Mouse (Mus musculus) heart, embryonic 10.5 days (tissue): ENCODE results near the gene Nabp1. TPM values are rescaled to one million over a fixed set of nuclear protein-coding genes. Genes with fewer than 3 reads are reported as not detected.

Source experiments
- DNase-seq: peaks from one replicate; pipeline ENCODE4 v3.0.0-alpha.2; 2017; ENCODE audit warnings: low spot score
- H3K27ac ChIP-seq: fragments of 300-500 bp; sonication (generic); 2 replicates; pipeline ENCODE4 v1.5.1; 2016; ENCODE audit warnings: mild to moderate bottlenecking
- H3K27me3 ChIP-seq: fragments of 300-500 bp; sonication (generic); 2 replicates; pipeline ENCODE4 v1.6.1; 2016; ENCODE audit warnings: mild to moderate bottlenecking; ENCODE audit not compliant: poor library complexity, insufficient read depth, severe bottlenecking
- H3K36me3 ChIP-seq: fragments of 300-500 bp; sonication (generic); 2 replicates; pipeline ENCODE4 v1.6.1; 2016; ENCODE audit warnings: mild to moderate bottlenecking, moderate library complexity
- H3K4me1 ChIP-seq: fragments of 300-500 bp; sonication (generic); 2 replicates; pipeline ENCODE4 v1.6.1; 2016; ENCODE audit warnings: mild to moderate bottlenecking
- H3K4me3 ChIP-seq: fragments of 300-500 bp; sonication (generic); 2 replicates; pipeline ENCODE4 v1.5.1; 2016; ENCODE audit warnings: mild to moderate bottlenecking, moderate library complexity
- H3K9me3 ChIP-seq: fragments of 300-500 bp; sonication (generic); 2 replicates; pipeline ENCODE4 v1.6.1; 2016; ENCODE audit warnings: mild to moderate bottlenecking, moderate library complexity
- WGBS: fragments of 180-500 bp; shearing (Covaris S2); methylation state at CpG from one replicate; pipeline ENCODE4 v1.1.7; 2016; 5-methylcytosine and 5-hydroxymethylcytosine counted together
- polyA plus RNA-seq: library from polyadenylated mRNA; unstranded; fragments of >200 nt; fragmentation: Nextera tagmentation; extraction: Ambion mirVana; gene quantifications from 2 replicates; pipeline ENCODE4 v1.2.1, GENCODE M21; 2016

The Nabp1 gene
- 18.8 and 21.5 TPM in 2 replicates for polyA plus RNA-seq

DNA sequence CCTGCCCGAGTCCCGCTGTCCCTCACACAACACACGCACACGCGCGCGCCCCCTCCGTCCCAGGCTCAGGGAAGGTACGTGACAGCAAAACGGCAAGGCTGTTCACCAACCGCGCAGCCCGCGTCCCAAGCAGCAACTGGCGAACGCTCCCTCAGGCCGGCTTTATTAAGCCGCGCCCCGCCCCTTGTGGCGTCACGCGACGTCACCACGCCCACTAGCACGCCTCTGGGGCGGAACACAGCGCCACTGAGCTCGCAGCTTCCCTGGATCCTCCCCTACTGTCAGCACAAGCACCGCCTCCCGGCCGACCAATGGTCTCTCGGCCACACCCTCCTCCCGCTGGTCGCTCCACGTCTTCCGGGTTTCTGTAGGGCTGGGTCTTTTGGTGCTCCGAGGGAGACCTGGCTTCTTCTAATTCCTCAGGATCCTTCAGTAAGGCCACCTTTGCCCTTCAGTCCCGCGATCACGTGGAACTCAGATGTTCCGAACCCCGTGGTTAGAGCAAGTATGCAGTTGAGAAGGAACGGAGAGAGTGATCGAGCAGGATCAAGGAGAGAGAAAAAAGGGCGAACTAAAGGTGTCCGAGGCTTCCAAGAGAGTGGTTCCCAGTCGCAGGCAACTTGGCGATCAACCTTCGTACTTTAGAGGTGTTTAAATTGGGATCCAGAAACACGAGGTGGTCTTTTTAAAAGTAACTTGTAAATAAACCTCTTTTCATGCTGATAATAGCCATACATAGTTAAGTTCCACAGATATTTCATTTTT is at the start of gene Nabp1:
Nabp1 (minus strand) TSS at position 164 of the 765 bp plus-strand sequence.
- peak; percentile 99 for DNase-seq
- Histone ChIP-seq H3K9me3 (no peaks in the 10 kb centered on the region), H3K36me3 (0 out of 2 replicates have a peak, but pooled peaks cover 4% of the 10 kb centered on the region), H3K4me3 (peak within 1 kb of the TSS; percentile 74), H3K27ac (peak within 1 kb of the TSS; percentile 93), H3K4me1 (peaks cover 6% of the 10 kb centered on the region; the same call in 1 of the 2 replicates), H3K27me3 (no peaks in the 10 kb centered on the region)
- WGBS = under 1% methylated on average over 51 of the region's 51 CpGs

DNA sequence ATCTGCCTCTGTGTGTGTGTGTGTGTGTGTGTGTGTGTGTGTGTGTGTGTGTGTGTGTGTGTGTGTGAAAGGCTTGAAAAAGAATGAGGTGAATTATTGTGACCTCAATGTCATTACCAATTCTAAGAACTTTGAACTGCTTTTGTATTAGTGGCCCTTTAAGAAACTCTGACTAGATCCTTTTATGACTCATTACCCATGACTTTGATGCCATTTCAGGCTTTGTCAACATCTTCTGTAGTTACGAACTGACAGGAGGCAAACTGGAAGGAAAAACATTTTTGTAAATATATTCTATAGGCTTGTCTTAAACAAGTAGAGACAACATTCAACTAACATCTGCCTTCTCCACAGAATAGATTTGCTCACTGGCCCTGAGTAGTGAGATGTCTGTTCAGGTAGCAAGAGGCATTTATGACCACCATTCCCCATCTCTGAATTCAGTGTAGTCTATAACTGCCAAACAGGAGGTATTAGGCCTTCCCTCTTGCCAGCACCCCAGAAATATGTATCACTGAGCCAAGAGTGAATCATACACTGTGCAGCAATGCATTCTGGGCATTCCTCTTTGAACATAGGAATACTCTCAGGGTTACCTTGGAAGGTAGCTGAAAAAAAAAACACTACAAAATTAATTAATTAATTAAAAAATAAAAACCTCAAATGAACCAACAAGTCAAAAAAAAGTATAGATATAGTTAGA is 47.5 kb upstream of the Nabp1 start:
- DNase-seq = no peak
- H3K4me1 ChIP-seq = peaks cover 11% of the 10 kb centered on the region; the same call in 1 of the 2 replicates
- H3K9me3 ChIP-seq = no peaks in the 10 kb centered on the region
- WGBS = 76% methylated on average over 1 of the region's 1 CpGs
- H3K27me3 ChIP-seq = no peaks in the 10 kb centered on the region
- H3K27ac ChIP-seq = no peak overlapping the region
- no peak overlapping the region for H3K4me3 ChIP-seq
- no peaks in the 10 kb centered on the region for H3K36me3 ChIP-seq

DNA sequence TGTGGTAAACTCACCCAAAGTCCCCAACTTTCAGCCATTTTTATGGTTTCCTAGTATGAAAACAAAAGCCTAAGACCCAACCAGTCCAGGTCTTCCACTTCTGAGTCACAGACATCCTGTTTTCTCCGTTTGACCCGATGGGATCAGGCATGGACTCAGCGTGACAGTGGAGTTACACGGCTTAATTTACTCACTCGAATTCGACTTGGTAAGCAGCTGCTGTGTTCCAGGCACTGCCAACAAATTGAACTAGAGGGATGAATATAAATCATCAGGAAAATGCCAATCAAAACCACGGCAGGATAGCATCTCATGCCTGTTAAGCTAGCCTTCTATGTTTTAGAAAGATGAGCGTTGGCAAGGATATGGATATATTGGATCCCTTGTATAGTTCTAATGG is 43.4 kb upstream of the Nabp1 start:
- H3K36me3 ChIP-seq = no peaks in the 10 kb centered on the region
- no peaks in the 10 kb centered on the region for H3K9me3 ChIP-seq
- H3K4me1 ChIP-seq = no peaks in the 10 kb centered on the region
- 85% methylated on average over 8 of the region's 8 CpGs for WGBS
- no peak overlapping the region for H3K4me3 ChIP-seq
- no peak for DNase-seq
- H3K27me3 ChIP-seq = no peaks in the 10 kb centered on the region
- no peak overlapping the region for H3K27ac ChIP-seq

DNA sequence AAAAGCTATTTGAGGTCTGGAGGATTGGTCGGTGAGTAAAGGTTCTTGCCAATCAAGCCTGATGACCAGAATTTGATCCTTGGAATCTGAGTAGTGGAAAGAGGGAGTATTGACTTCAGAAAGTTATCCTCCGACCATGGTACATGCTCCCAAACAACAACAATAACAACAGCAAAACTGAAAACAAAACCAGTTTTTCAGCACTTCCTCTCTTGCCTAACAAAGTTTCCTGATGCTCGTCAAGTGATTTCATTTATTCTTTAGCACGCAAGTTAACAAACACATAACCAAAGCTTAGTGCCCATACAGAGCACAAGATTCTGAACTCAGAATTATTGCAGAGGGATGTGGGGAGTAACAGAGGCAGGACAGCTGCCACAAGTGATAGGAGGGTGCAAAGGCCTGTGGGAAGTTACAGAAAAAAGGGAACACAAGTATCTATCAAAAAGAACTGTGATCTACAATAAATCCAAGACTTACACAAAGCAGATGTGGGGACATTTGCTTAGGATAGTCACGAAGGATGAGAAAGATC is 42.1 kb upstream of the Nabp1 start:
- H3K4me1 ChIP-seq = peaks cover 4% of the 10 kb centered on the region
- WGBS = 72% methylated on average over 5 of the region's 5 CpGs
- H3K27ac ChIP-seq = no peak overlapping the region
- H3K36me3 ChIP-seq = no peaks in the 10 kb centered on the region
- H3K27me3 ChIP-seq = no peaks in the 10 kb centered on the region
- H3K9me3 ChIP-seq = no peaks in the 10 kb centered on the region
- no peak overlapping the region for H3K4me3 ChIP-seq
- no peak for DNase-seq

DNA sequence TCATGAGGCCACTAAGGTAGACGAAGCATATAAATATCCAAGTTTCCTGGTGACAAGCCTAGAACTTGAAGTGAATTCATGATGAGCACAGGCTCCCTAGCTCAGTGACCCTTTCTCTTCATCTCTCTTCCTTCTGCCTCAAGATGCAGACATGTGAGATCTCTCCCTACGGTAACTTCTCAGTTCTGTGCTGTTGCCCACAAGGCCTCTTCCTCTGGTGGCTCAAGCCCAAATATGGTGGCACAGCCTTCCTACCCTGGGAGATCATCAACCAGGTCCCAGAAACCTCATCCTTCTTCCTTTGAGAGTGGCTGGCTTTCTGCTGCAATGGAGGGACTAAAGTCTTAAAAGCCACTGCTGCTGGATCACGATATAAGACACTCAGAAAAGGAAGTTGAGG is 40.9 kb upstream of the Nabp1 start:
- DNase-seq = no peak
- Histone ChIP-seq H3K9me3 (no peaks in the 10 kb centered on the region), H3K4me3 (no peak overlapping the region), H3K27me3 (no peaks in the 10 kb centered on the region), H3K36me3 (no peaks in the 10 kb centered on the region), H3K27ac (no peak overlapping the region), H3K4me1 (peaks cover 16% of the 10 kb centered on the region)
- whole genome bisulfite sequencing = 86% methylated on average over 3 of the region's 3 CpGs

DNA sequence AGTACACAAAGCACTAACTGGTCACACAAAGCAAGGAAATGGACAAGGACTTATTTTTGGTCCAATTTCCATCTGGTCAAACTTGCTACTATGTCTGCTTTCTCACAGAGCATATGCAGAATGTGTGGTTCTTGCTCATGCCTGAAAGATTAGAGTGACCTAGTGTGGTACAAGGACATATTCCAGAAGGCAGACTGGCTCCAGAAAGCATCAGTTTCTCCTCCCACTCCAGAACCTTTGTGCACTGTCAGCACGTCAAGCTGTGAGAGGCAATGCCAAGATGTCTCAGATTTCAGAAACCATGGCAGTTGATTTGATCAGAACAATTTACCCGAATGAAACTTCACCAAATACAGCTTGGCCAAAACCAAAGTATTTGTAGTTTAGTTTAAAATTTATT is 37.4 kb upstream of the Nabp1 start:
- Histone ChIP-seq H3K4me1 (peaks cover 18% of the 10 kb centered on the region), H3K9me3 (no peaks in the 10 kb centered on the region), H3K4me3 (no peak overlapping the region), H3K27me3 (no peaks in the 10 kb centered on the region), H3K27ac (peak overlapping the region; percentile 69; the same call in 1 of the 2 replicates), H3K36me3 (no peaks in the 10 kb centered on the region)
- no peak for DNase-seq
- WGBS = 40% methylated on average over 2 of the region's 2 CpGs

DNA sequence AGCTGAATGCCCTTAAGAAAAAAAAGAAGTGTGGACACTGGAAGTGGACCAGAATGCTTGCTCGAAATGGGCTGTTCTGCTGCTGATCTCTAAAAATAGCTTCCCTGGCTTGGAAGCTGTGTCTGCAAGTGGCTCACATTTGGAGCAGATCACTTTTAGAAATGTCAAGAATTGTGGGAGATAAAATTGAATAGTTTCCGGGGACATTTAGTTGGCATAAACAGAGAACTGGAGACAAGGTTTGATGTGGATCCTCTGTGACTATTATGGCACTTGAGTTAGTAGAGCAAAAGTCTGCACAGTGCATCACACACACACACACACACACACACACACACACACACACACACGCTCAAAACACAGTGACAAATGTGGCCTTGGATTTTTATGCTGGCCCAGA is 36.8 kb upstream of the Nabp1 start:
- H3K36me3 ChIP-seq = no peaks in the 10 kb centered on the region
- peak overlapping the region; percentile 69 for H3K27ac ChIP-seq
- H3K9me3 ChIP-seq = no peaks in the 10 kb centered on the region
- WGBS = 36% methylated on average over 3 of the region's 3 CpGs
- H3K27me3 ChIP-seq = no peaks in the 10 kb centered on the region
- H3K4me1 ChIP-seq = peaks cover 24% of the 10 kb centered on the region
- DNase-seq = no peak
- H3K4me3 ChIP-seq = no peak overlapping the region

DNA sequence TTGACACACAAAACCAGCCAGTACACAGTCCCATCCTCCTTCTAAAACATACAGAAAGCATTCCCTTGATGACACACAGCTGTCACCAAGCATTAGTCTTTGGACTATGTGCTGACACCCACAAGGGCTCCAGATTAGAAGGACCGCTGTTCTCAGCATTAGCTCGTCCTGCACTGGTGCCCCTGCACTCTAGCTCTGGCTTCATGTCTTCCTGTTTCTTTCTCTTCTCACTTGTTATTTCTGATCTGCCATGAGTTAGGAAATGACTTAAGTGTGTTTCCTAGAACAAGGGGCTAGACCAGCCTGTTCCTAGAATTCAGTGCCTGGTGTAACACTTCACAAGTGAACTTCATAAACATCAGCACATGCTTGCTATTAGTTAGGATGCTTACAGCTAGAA is 36.2 kb upstream of the Nabp1 start:
- 34% methylated on average over 2 of the region's 2 CpGs for WGBS
- no peak for DNase-seq
- peaks cover 30% of the 10 kb centered on the region for H3K4me1 ChIP-seq

DNA sequence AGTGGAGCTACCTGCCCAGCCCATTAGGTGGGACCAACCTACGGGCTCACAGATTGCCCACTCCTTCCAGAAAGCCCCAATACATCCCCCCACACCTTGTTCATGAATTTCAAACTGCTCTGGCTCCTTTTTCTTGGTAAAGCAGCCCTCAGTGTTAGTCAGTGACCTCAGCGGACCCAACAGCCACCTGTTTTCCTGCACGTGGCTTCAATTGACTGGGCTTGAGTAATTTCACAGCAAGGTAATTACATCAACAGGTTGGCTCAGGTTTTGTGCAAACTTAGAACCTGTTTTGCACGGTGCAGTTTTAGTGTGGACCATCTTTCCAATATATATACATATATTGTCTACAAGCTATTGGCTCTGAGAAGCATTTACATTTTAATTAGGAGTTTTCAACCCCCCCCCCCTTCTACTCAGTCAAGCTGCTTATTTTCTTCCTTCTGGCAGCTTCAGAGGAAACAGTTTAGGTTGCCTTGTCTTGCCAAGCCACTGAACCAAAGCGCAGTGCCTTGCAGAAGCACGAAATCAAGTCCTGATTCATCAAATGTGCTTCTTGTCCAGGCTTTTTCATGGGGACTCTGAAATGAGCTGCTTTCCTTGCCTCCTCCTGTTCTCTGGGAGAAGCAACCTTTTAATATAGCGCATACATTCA is 35.0 kb upstream of the Nabp1 start:
- H3K36me3 ChIP-seq = no peaks in the 10 kb centered on the region
- WGBS = 83% methylated on average over 7 of the region's 7 CpGs
- no peak overlapping the region for H3K4me3 ChIP-seq
- H3K9me3 ChIP-seq = no peaks in the 10 kb centered on the region
- no peak overlapping the region for H3K27ac ChIP-seq
- DNase-seq = no peak
- H3K27me3 ChIP-seq = no peaks in the 10 kb centered on the region
- peaks cover 41% of the 10 kb centered on the region for H3K4me1 ChIP-seq

More for the DNA sequence above, 36.2 kb upstream of the Nabp1 start:
- Histone ChIP-seq H3K27me3 (no peaks in the 10 kb centered on the region), H3K4me3 (no peak overlapping the region), H3K27ac (peak overlapping the region; percentile 69; the same call in 1 of the 2 replicates), H3K36me3 (no peaks in the 10 kb centered on the region), H3K9me3 (no peaks in the 10 kb centered on the region)

DNA sequence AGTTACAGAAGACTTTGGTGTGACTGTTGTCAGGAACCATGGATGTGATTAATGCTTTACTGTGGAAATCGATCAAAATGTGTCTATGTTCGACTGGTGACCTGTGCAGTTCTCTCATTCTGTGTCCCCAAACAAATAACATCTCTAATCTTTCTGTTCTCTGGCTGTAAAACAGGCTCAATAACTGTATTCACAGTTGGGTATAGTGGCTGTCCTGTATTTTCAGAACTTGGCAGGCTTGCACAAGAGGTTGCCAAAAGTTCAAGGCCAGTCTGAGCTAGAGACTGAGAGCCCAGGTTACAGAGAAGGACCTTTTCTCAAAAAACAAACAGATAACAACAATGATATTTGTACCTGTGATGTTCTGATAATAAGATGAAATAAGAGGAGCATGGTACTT is 34.1 kb upstream of the Nabp1 start:
- Histone ChIP-seq H3K27me3 (no peaks in the 10 kb centered on the region), H3K4me1 (peaks cover 47% of the 10 kb centered on the region), H3K36me3 (no peaks in the 10 kb centered on the region), H3K4me3 (no peak overlapping the region), H3K9me3 (no peaks in the 10 kb centered on the region), H3K27ac (no peak overlapping the region)
- no peak for DNase-seq
- WGBS = 83% methylated on average over 2 of the region's 2 CpGs

DNA sequence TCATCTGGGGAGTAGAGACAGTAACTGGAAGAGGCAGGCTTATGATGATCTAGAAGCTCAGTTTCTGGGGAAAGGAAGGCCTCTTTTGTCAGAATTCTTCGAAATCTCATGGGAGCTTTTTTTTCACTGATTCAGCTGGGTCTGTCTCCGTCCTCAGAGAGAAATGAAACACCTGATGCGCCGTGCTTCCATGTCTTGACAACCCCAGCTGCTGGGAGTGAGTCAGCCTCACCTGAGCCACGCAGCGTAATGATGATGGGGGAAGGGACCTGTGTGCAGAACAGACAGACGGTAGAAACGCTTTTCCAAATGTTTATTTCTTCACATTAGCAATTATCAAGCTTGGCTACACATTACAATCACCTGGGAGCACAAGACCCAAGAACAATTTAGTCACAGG is 31.6 kb upstream of the Nabp1 start:
- DNase-seq = no peak
- H3K9me3 ChIP-seq = no peaks in the 10 kb centered on the region
- peaks cover 41% of the 10 kb centered on the region for H3K4me1 ChIP-seq
- H3K27me3 ChIP-seq = no peaks in the 10 kb centered on the region
- 71% methylated on average over 8 of the region's 8 CpGs for WGBS
- H3K36me3 ChIP-seq = no peaks in the 10 kb centered on the region
- H3K4me3 ChIP-seq = no peak overlapping the region
- H3K27ac ChIP-seq = peak overlapping the region; percentile 69

DNA sequence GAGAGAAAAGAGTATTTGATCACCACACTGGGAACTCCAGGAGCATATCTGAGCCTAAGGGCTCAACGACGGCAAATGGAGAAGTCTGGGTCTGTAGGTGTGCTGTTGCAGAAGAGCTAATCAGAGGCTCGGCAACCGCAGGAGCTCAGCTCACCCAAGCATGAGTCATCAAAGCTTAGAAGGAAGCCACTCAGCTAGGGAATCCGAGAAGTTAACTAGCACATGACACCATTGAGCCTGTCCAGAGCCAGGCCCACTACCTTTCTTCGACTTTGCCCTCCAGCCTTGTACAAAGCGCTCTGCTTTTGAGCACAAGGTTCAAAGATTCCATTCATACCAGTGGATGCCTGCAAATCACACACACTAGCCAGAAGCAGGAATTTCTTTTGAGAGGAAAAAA is 30.9 kb upstream of the Nabp1 start:
- Histone ChIP-seq H3K9me3 (no peaks in the 10 kb centered on the region), H3K36me3 (no peaks in the 10 kb centered on the region), H3K27ac (peak overlapping the region; percentile 69), H3K27me3 (no peaks in the 10 kb centered on the region), H3K4me3 (no peak overlapping the region), H3K4me1 (peaks cover 34% of the 10 kb centered on the region)
- WGBS = 1% methylated on average over 7 of the region's 7 CpGs
- DNase-seq = peak; percentile 90

DNA sequence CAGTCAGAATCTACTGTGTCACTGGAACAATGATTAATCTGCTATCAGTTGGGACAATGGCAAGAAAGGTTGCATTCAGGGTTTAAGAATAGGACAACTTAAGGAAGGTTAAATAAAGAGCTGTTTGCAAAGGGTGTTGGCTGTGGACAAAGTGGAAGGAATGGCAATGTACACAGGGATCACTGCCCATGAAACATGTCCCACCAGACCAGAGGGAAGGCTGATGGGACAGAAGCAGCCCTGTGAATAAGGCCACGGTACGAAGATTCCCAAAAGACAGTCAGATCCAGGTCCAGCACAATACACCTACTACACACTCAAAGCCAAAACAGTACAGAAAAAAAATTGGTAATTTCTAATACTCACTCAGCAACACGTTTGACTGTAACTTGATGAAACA is 30.3 kb upstream of the Nabp1 start:
- WGBS = 62% methylated on average over 3 of the region's 3 CpGs
- Histone ChIP-seq H3K4me1 (peaks cover 34% of the 10 kb centered on the region), H3K36me3 (no peaks in the 10 kb centered on the region), H3K9me3 (no peaks in the 10 kb centered on the region), H3K27me3 (no peaks in the 10 kb centered on the region), H3K4me3 (no peak overlapping the region), H3K27ac (peak overlapping the region; percentile 69; the same call in 1 of the 2 replicates)
- DNase-seq = no peak
